22 mouse cellular contexts compared by ENCODE assay signal in the genomic region with DNA sequence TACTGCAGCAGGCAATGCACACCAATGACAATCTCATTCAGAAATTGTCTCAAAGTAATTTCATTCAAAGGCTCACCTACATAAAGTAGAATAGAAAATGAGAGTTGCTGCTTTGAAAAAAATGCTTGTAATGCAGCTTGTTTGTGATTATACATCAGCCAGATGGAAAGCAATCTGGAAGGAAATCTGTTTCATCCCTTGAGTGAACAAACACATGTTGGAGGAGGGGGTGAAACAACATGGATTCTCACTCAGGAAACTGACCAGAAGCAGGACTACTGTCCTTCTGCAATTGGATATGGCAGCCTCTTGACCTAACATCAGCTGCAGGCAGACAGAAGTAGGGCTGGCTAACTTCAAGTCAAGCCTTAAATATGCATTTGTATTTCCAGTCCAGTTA.
A peak's percentile ranks its signal among the peaks of the same experiment; 100 is the strongest.
DNase-seq lines count a peak whose midpoint lies in the region; ATAC-seq and TF ChIP-seq lines count a peak whose summit lies in the region.
"Had no signal": no experiment of that assay in that cellular context is flagged by ENCODE, and none has a peak within 500 bp of the region (broad histone marks: within the 10 kb centered on the region; RNA-seq: fewer than 3 reads in every experiment).

No protein-coding gene starts in this region.

- TF ChIP-seq CTCF in hindbrain, postnatal 0 days (IDR thresholded peaks at IDR 0.05; ENCODE audit: low read depth) = no peak

- intact Hi-C loops in left cerebral cortex, postnatal 10 days (cut with DNase I) = no loop called here

- no peak for ATAC-seq in forebrain, embryonic 15.5 days (replicated peaks)
- ATAC-seq in hindbrain, postnatal 0 days = no peak
- ATAC-seq in hindbrain, embryonic 16.5 days = no peak
- no peak for ATAC-seq in midbrain, embryonic 14.5 days (ENCODE audit: low FRiP score, low TSS enrichment)
- no peak for ATAC-seq in midbrain, embryonic 15.5 days (replicated peaks)
- ATAC-seq: Patski had no signal

- DNase-seq in forebrain, embryonic 10.5 days (ENCODE audit: extremely low spot score, low spot score) = no peak
- DNase-seq in hindbrain, postnatal 0 days (ENCODE audit: low spot score) = peak; percentile 28
- peak; percentile 18 for DNase-seq in midbrain, embryonic 14.5 days
- DNase-seq in left cerebral cortex, postnatal 10 days (ENCODE audit: extremely low spot score in 1 of 2, low spot score in 2 of 2) = no peak
- DNase-seq: B cell, adult 2 months; cerebellum, adult 18-20 months; cerebellum, postnatal 14 days; right cerebral cortex, adult 18-20 months; right cerebral cortex, postnatal 4 days; thymus, adult 18-20 months; thymus, postnatal 36 days had no signal

- no peak overlapping the region for H3K9ac ChIP-seq in forebrain, embryonic 15.5 days (replicated peaks)
- no peak overlapping the region for H3K9ac ChIP-seq in hindbrain, postnatal 0 days (replicated peaks; ENCODE audit: low read length)
- no peak overlapping the region for H3K9ac ChIP-seq in hindbrain, embryonic 16.5 days (ENCODE audit: low read depth, low read length)
- H3K9ac ChIP-seq in midbrain, embryonic 14.5 days (replicated peaks; ENCODE audit: low read length) = no peak overlapping the region
- no peak overlapping the region for H3K9ac ChIP-seq in midbrain, embryonic 15.5 days
- H3K9ac ChIP-seq: heart, embryonic 12.5 days; hindbrain, embryonic 13.5 days; neural tube, embryonic 15.5 days; stomach, embryonic 15.5 days had no signal

- peaks cover 42% of the 10 kb centered on the region for H3K4me1 ChIP-seq in forebrain, embryonic 15.5 days
- H3K4me1 ChIP-seq in forebrain, embryonic 10.5 days = peaks cover 24% of the 10 kb centered on the region
- H3K4me1 ChIP-seq in hindbrain, postnatal 0 days (ENCODE audit: insufficient read depth, low read length) = peaks cover 4% of the 10 kb centered on the region; the same call in 1 of the 2 replicates
- peaks cover 8% of the 10 kb centered on the region; the same call in 1 of the 2 replicates for H3K4me1 ChIP-seq in hindbrain, embryonic 16.5 days (ENCODE audit: control insufficient read depth, insufficient read depth, low read depth, low read length)
- 0 out of 2 replicates have a peak, but pooled peaks cover 3% of the 10 kb centered on the region for H3K4me1 ChIP-seq in midbrain, embryonic 14.5 days (ENCODE audit: control insufficient read depth, insufficient read depth, low read length)
- peaks cover 15% of the 10 kb centered on the region for H3K4me1 ChIP-seq in midbrain, embryonic 15.5 days

- peak overlapping the region; percentile 74 for H3K27ac ChIP-seq in forebrain, embryonic 15.5 days (replicated peaks)
- H3K27ac ChIP-seq in forebrain, embryonic 10.5 days = no peak overlapping the region
- H3K27ac ChIP-seq in hindbrain, postnatal 0 days = no peak overlapping the region
- H3K27ac ChIP-seq in hindbrain, embryonic 16.5 days (ENCODE audit: low read depth, low read length) = no peak overlapping the region
- no peak overlapping the region for H3K27ac ChIP-seq in midbrain, embryonic 14.5 days (replicated peaks; ENCODE audit: low read depth, low read length)
- H3K27ac ChIP-seq in midbrain, embryonic 15.5 days = no peak overlapping the region
- H3K27ac ChIP-seq: hindbrain, embryonic 13.5 days; midbrain, embryonic 10.5 days; neural tube, embryonic 15.5 days; stomach, embryonic 15.5 days had no signal

- no peaks in the 10 kb centered on the region for H3K9me3 ChIP-seq in forebrain, embryonic 15.5 days
- H3K9me3 ChIP-seq in forebrain, embryonic 10.5 days = no peaks in the 10 kb centered on the region
- H3K9me3 ChIP-seq in hindbrain, postnatal 0 days (ENCODE audit: low read length) = no peaks in the 10 kb centered on the region
- no peaks in the 10 kb centered on the region for H3K9me3 ChIP-seq in hindbrain, embryonic 16.5 days (ENCODE audit: control insufficient read depth, low read length)
- H3K9me3 ChIP-seq in midbrain, embryonic 14.5 days (ENCODE audit: control insufficient read depth, low read length) = no peaks in the 10 kb centered on the region
- no peaks in the 10 kb centered on the region for H3K9me3 ChIP-seq in midbrain, embryonic 15.5 days
- H3K9me3 ChIP-seq: G1E; heart, embryonic 12.5 days; hindbrain, embryonic 13.5 days; midbrain, embryonic 10.5 days; neural tube, embryonic 15.5 days; stomach, embryonic 15.5 days had no signal

- H3K27me3 ChIP-seq in forebrain, embryonic 15.5 days = no peaks in the 10 kb centered on the region
- H3K27me3 ChIP-seq in forebrain, embryonic 10.5 days (ENCODE audit: poor library complexity, severe bottlenecking) = no peaks in the 10 kb centered on the region
- H3K27me3 ChIP-seq in hindbrain, postnatal 0 days (ENCODE audit: insufficient read depth, low read length) = no peaks in the 10 kb centered on the region
- H3K27me3 ChIP-seq in hindbrain, embryonic 16.5 days (replicated peaks; ENCODE audit: control insufficient read depth, insufficient read depth, low read length) = no peaks in the 10 kb centered on the region
- H3K27me3 ChIP-seq in midbrain, embryonic 14.5 days (ENCODE audit: control insufficient read depth, insufficient read depth, low read length) = no peaks in the 10 kb centered on the region
- H3K27me3 ChIP-seq in midbrain, embryonic 15.5 days (replicated peaks) = no peaks in the 10 kb centered on the region
- H3K27me3 ChIP-seq: CH12.LX; heart, embryonic 12.5 days; hindbrain, embryonic 13.5 days; neural tube, embryonic 15.5 days; Patski; stomach, embryonic 15.5 days had no signal

- H3K4me2 ChIP-seq in forebrain, embryonic 15.5 days (replicated peaks) = no peak overlapping the region
- H3K4me2 ChIP-seq in hindbrain, postnatal 0 days (ENCODE audit: low read depth, low read length) = no peak overlapping the region
- H3K4me2 ChIP-seq in hindbrain, embryonic 16.5 days (ENCODE audit: low read length) = no peak overlapping the region
- no peak overlapping the region for H3K4me2 ChIP-seq in midbrain, embryonic 14.5 days (ENCODE audit: low read length)
- no peak overlapping the region for H3K4me2 ChIP-seq in midbrain, embryonic 15.5 days
- H3K4me2 ChIP-seq: heart, embryonic 12.5 days; hindbrain, embryonic 13.5 days; neural tube, embryonic 15.5 days; stomach, embryonic 15.5 days had no signal

- H3K4me3 ChIP-seq in forebrain, embryonic 15.5 days = no peak overlapping the region
- H3K4me3 ChIP-seq in forebrain, embryonic 10.5 days = no peak overlapping the region
- H3K4me3 ChIP-seq in hindbrain, postnatal 0 days (ENCODE audit: low read length) = no peak overlapping the region
- no peak overlapping the region for H3K4me3 ChIP-seq in hindbrain, embryonic 16.5 days (ENCODE audit: low read length)
- no peak overlapping the region for H3K4me3 ChIP-seq in midbrain, embryonic 14.5 days (replicated peaks; ENCODE audit: low read depth, low read length)
- no peak overlapping the region for H3K4me3 ChIP-seq in midbrain, embryonic 15.5 days
- H3K4me3 ChIP-seq: heart, embryonic 12.5 days; hindbrain, embryonic 13.5 days; midbrain, embryonic 10.5 days; neural tube, embryonic 15.5 days; stomach, embryonic 15.5 days had no signal

- no peaks in the 10 kb centered on the region for H3K36me3 ChIP-seq in forebrain, embryonic 15.5 days
- no peaks in the 10 kb centered on the region for H3K36me3 ChIP-seq in forebrain, embryonic 10.5 days (replicated peaks)
- H3K36me3 ChIP-seq in hindbrain, postnatal 0 days (ENCODE audit: insufficient read depth, low read length) = no peaks in the 10 kb centered on the region
- no peaks in the 10 kb centered on the region for H3K36me3 ChIP-seq in hindbrain, embryonic 16.5 days (ENCODE audit: control insufficient read depth, insufficient read depth, low read length)
- H3K36me3 ChIP-seq in midbrain, embryonic 14.5 days (ENCODE audit: control insufficient read depth, insufficient read depth, low read length) = no peaks in the 10 kb centered on the region
- H3K36me3 ChIP-seq in midbrain, embryonic 15.5 days (replicated peaks) = no peaks in the 10 kb centered on the region
- H3K36me3 ChIP-seq: G1E; heart, embryonic 12.5 days; hindbrain, embryonic 13.5 days; midbrain, embryonic 10.5 days; neural tube, embryonic 15.5 days; stomach, embryonic 15.5 days had no signal

Comparison
In these comparisons a context has a peak if more than half of its experiments do, and no peak if none do; other contexts are left out.
1. DNase-seq: peak in hindbrain, postnatal 0 days (single experiment) and midbrain, embryonic 14.5 days (single experiment); none in forebrain, embryonic 10.5 days (single experiment) and left cerebral cortex, postnatal 10 days (0 of 2).